Mouse (Mus musculus) lung, embryonic 14.5 days (tissue): Measurements from ENCODE around the gene Mdm2. TPM values are rescaled to one million over a fixed set of nuclear protein-coding genes. Genes with fewer than 3 reads are reported as not detected.

Experiments
- ATAC-seq: fragments of 200-750 bp; cut with Nextera tagmentation; 2 replicates; pipeline ENCODE4 v1.8.0; 2017; ENCODE audit warnings: mild to moderate bottlenecking, moderate TSS enrichment, moderate library complexity; ENCODE audit not compliant: insufficient read depth
- DNase-seq: peaks from one replicate; pipeline ENCODE4 v3.0.0-alpha.2; 2015
- H3K27ac ChIP-seq: fragments of 300-500 bp; sonication (generic); 2 replicates; pipeline ENCODE4 v1.5.1; 2014; ENCODE audit warnings: low read depth, mild to moderate bottlenecking, moderate library complexity
- H3K27me3 ChIP-seq: fragments of 300-500 bp; sonication (generic); 2 replicates; pipeline ENCODE4 v1.6.1; 2014; ENCODE audit warnings: low read length, control low read depth; ENCODE audit not compliant: insufficient read depth
- H3K36me3 ChIP-seq: fragments of 300-500 bp; sonication (generic); 2 replicates; pipeline ENCODE4 v1.6.1; 2014; ENCODE audit warnings: control low read depth; ENCODE audit not compliant: insufficient read depth
- H3K4me1 ChIP-seq: fragments of 300-500 bp; sonication (generic); 2 replicates; pipeline ENCODE4 v1.6.1; 2014; ENCODE audit warnings: antibody characterized with exemption, control low read depth; ENCODE audit not compliant: insufficient read depth
- H3K4me2 ChIP-seq: fragments of 300-500 bp; sonication (generic); 2 replicates; pipeline ENCODE4 v1.6.1; 2014; ENCODE audit warnings: mild to moderate bottlenecking
- H3K4me3 ChIP-seq: fragments of 300-500 bp; sonication (generic); 2 replicates; pipeline ENCODE4 v1.5.1; 2014; ENCODE audit warnings: low read depth, low read length
- H3K9ac ChIP-seq: fragments of 300-500 bp; sonication (generic); 2 replicates; pipeline ENCODE4 v1.6.1; 2014
- H3K9me3 ChIP-seq: fragments of 300-500 bp; sonication (generic); 2 replicates; pipeline ENCODE4 v1.6.1; 2016; ENCODE audit warnings: low read depth, low read length, control low read depth
- CTCF ChIP-seq: IDR thresholded peaks from 2 replicates; pipeline ENCODE4 v1.5.1; 2016; ENCODE audit warnings: antibody characterized with exemption, low read depth
- WGBS: fragments of 180-500 bp; shearing (Covaris S2); extraction: QIAGEN DNeasy Blood & Tissue Kit; methylation state at CpG from one replicate; pipeline ENCODE4 v1.1.7; 2014; 5-methylcytosine and 5-hydroxymethylcytosine counted together
- polyA plus RNA-seq: library from polyadenylated mRNA; unstranded; fragments of >200 nt; fragmentation: Nextera tagmentation; extraction: Ambion mirVana; gene quantifications from 2 replicates; pipeline ENCODE4 v1.2.1, GENCODE M21; 2014

Mdm2 gene
- polyA plus RNA-seq, 1 experiment from 2014 or later = 50.5 TPM

- TF ChIP-seq CTCF = no peak
- H3K4me1 ChIP-seq = no peaks in the 10 kb centered on the region
- H3K27me3 ChIP-seq = no peaks in the 10 kb centered on the region
- H3K36me3 ChIP-seq = no peaks in the 10 kb centered on the region
- WGBS = 52% methylated on average over 21 of the region's 21 CpGs
- DNase-seq (peak; percentile 17), ATAC-seq (no peak)
- H3K9me3 ChIP-seq = no peaks in the 10 kb centered on the region
- no peak overlapping the region for H3K4me2 ChIP-seq
- H3K9ac ChIP-seq = no peak overlapping the region
- H3K27ac ChIP-seq = no peak overlapping the region
- no peak overlapping the region for H3K4me3 ChIP-seq
Measured at GRCm38 (mm10) chr10:117639899-117640594, 70.5 kb downstream of the Mdm2 start.

- ATAC-seq = no peak
- no peak for TF ChIP-seq CTCF
- no peak for DNase-seq
- no peak overlapping the region for H3K27ac ChIP-seq
- no peaks in the 10 kb centered on the region for H3K9me3 ChIP-seq
- no peak overlapping the region for H3K4me3 ChIP-seq
- H3K4me1 ChIP-seq = no peaks in the 10 kb centered on the region
- H3K27me3 ChIP-seq = no peaks in the 10 kb centered on the region
- H3K36me3 ChIP-seq = no peaks in the 10 kb centered on the region
- 90% methylated on average over 8 of the region's 8 CpGs for WGBS
- no peak overlapping the region for H3K9ac ChIP-seq
- no peak overlapping the region for H3K4me2 ChIP-seq
Measured at GRCm38 (mm10) chr10:117639221-117639599, 71.3 kb downstream of the Mdm2 start.

Other genes starting within 250 kb of the Mdm2 start
- 23.5 and 25.3 TPM in 2 replicates for gene Cpm, start 81.3 kb downstream of the Mdm2 start, polyA plus RNA-seq
- 16.4 and 16.7 TPM in 2 replicates for gene Slc35e3, start 35.6 kb upstream of the Mdm2 start, polyA plus RNA-seq
- 96.3 and 96.6 TPM in 2 replicates for gene Nup107, start 81.9 kb upstream of the Mdm2 start, polyA plus RNA-seq
- 214 and 220 TPM in 2 replicates for gene Rap1b, start 135.3 kb upstream of the Mdm2 start, polyA plus RNA-seq